Mouse (Mus musculus) left cerebral cortex, postnatal 14 days (tissue): ENCODE data around the gene Thrap3. TPM values are rescaled to one million over a fixed set of nuclear protein-coding genes. Genes with fewer than 3 reads are reported as not detected.

Experiments
- DNase-seq, 2 experiments: peaks; one replicate each; pipeline ENCODE4 v3.0.0; 2021 to 2022; ENCODE audit warnings: low spot score in 2 of 2, mixed read lengths in 1 of 2
- intact Hi-C: fragments of 180-260 bp; cut with DNase I; formaldehyde crosslinking; loops from one replicate; pipeline ENCODE4 v1.15.1; 2025
- total RNA-seq, 2 experiments: library from RNA; stranded (reverse); gene quantifications; 2 replicates each; pipeline ENCODE4 v1.2.3; 2021

Thrap3 gene
- total RNA-seq, 2 experiments from 2014 or later = 129 to 147 TPM

- intact Hi-C loops = no loop called here
- no peak for DNase-seq
Measured at GRCm38 (mm10) chr4:126119051-126119450, 83.5 kb downstream of the Thrap3 start.

GRCm38 (mm10) chr4:126118651-126119050 lies 83.9 kb downstream of the Thrap3 start:
- peak; percentile 71 to 78 for DNase-seq
- intact Hi-C loops = no loop called here

GRCm38 (mm10) chr4:126117116-126117515 lies 85.4 kb downstream of the Thrap3 start:
- DNase-seq = no peak
- intact Hi-C loops = no loop called here

GRCm38 (mm10) chr4:126115871-126116521 lies 86.6 kb downstream of the Thrap3 start:
- intact Hi-C loops = no loop called here
- no peak for DNase-seq

- intact Hi-C loops = no loop called here
- DNase-seq = no peak
Measured at GRCm38 (mm10) chr4:126115411-126115810, 87.1 kb downstream of the Thrap3 start.

Other genes with a start within 250 kb of the Thrap3 start
- 1 to 10 TPM; 3.3 to 3.7 TPM for gene Csf3r, start 178.2 kb downstream of the Thrap3 start, total RNA-seq
- gene Mrps15, start 155.8 kb downstream of the Thrap3 start, total RNA-seq = 10 to 100 TPM; 40.7 to 48.7 TPM
- gene Oscp1, start 144.2 kb downstream of the Thrap3 start, total RNA-seq = 10 to 100 TPM; 49.7 to 55.3 TPM
- gene Lsm10, start 106.1 kb downstream of the Thrap3 start, total RNA-seq = 10 to 100 TPM; 14.7 to 15.4 TPM
- gene Stk40, start 98.8 kb downstream of the Thrap3 start, total RNA-seq = 10 to 100 TPM; 26.5 to 28.8 TPM
- gene Eva1b, start 55.0 kb downstream of the Thrap3 start, total RNA-seq = 1 to 10 TPM; 6.5 to 7.0 TPM
- 1 to 10 TPM in 1 of 2 experiments, under 1 TPM in 1; 0.79 to 1.0 TPM for gene Sh3d21, start 39.3 kb downstream of the Thrap3 start, total RNA-seq
- gene Map7d1, start 53.6 kb upstream of the Thrap3 start, total RNA-seq = 100 to 1,000 TPM; 241 to 264 TPM
- 10 to 100 TPM; 82.0 to 85.4 TPM for gene Trappc3, start 59.6 kb upstream of the Thrap3 start, total RNA-seq
- gene Col8a2, start 84.0 kb upstream of the Thrap3 start, total RNA-seq = 1 to 10 TPM; 2.9 to 3.4 TPM
- gene Adprhl2, start 118.9 kb upstream of the Thrap3 start, total RNA-seq = 10 to 100 TPM; 25.3 to 26.8 TPM
- gene Tekt2, start 122.9 kb upstream of the Thrap3 start, total RNA-seq = 1 to 10 TPM; 1.9 to 2.5 TPM
- 10 to 100 TPM; 27.9 to 33.5 TPM for gene Ago3, start 226.8 kb upstream of the Thrap3 start, total RNA-seq